Mouse (Mus musculus): Measurements from ENCODE around the gene Fbxl2. TPM values are rescaled to one million over a fixed set of nuclear protein-coding genes. Genes with fewer than 3 reads are reported as not detected.

Fbxl2 gene
- polyA plus RNA-seq, 1 experiment from 2014 or later, result 1.7 TPM

Other genes starting within 250 kb of the Fbxl2 start
- gene Ubp1, start 115.3 kb downstream of the Fbxl2 start, polyA plus RNA-seq (2015; fragmentation: Nextera tagmentation; extraction: Ambion mirVana), result 18.1 and 22.2 TPM in 2 replicates
- 0.53 and 4.1 TPM in 2 replicates for gene Susd5, start 10.9 kb upstream of the Fbxl2 start, polyA plus RNA-seq (2015; fragmentation: Nextera tagmentation; extraction: Ambion mirVana)

Measured in heart, embryonic 15.5 days (tissue).